Mouse (Mus musculus) left cerebral cortex, postnatal 36 days (tissue): ENCODE data around the gene Bub1b. TPM values are rescaled to one million over a fixed set of nuclear protein-coding genes. Genes with fewer than 3 reads are reported as not detected.
"Not testable (repeated sequence)": the region's sequence is repeated elsewhere in the genome, so short reads cannot be mapped to it uniquely, and the experiment has no call there.

Experiments used
- DNase-seq, 2 experiments: peaks; one replicate each; pipeline ENCODE4 v3.0.0; 2021 to 2022; ENCODE audit warnings: low spot score in 2 of 2, mixed read lengths in 1 of 2
- intact Hi-C: fragments of 180-260 bp; cut with DNase I; formaldehyde crosslinking; loops from one replicate; pipeline ENCODE4 v1.15.1; 2025
- total RNA-seq, 2 experiments: library from RNA; stranded (reverse); gene quantifications; 2 replicates each; pipeline ENCODE4 v1.2.3; 2021

Bub1b gene
- total RNA-seq, result 1 to 10 TPM in 1 of 2 experiments, under 1 TPM in 1; 0.42 to 2.3 TPM

DNA sequence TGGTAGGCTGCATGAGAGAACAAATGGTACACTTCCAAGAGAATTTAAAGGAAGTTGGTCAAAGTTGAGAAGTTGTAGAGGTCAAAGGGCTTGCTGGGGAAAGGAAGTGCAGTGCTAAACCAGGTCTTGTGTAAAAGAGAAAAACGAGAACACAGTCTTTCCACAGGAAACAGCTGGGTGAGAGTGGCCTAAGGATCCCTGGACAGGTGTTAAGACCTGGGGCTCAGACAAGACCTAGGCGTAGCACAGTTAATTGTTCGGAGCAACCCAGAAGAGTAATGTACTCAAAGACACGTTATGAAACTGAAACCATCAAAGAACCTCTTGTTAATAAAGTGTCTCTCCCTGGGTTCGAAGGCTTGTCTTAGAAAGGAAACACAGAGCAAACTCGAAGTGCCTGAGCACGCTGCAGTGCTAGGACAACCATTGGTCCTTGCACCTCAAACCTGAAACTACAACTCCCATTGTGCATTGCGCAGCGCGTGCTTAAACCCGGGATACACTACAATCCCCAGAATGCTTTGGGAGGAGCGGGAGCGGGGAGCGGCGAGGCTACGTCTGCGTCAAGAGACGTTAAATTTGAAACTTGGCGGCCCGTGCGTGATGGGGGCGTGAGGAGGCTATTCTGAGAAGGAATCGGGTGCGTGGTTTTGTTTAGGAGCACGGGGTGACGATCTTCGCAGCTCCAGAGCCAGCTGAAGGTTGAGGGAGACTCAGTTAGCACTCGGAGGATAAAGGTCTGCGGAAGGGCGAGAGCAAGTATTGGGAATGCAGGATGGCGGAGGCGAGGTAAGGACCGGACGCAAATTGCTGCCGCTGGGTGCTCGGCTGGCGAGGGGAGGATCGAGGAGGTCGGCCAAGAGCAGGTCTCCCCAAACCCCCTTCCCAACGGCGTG, at the start of gene Bub1b:
TSS of gene Bub1b (plus strand) at position 539 of the 896 bp plus-strand sequence.
- DNase-seq, result peak; percentile 83 to 86
- intact Hi-C loops, result loop anchor here (2.0 kb wide), 1 partner anchor 111 kb away; no protein-coding TSS in a partner anchor

DNA sequence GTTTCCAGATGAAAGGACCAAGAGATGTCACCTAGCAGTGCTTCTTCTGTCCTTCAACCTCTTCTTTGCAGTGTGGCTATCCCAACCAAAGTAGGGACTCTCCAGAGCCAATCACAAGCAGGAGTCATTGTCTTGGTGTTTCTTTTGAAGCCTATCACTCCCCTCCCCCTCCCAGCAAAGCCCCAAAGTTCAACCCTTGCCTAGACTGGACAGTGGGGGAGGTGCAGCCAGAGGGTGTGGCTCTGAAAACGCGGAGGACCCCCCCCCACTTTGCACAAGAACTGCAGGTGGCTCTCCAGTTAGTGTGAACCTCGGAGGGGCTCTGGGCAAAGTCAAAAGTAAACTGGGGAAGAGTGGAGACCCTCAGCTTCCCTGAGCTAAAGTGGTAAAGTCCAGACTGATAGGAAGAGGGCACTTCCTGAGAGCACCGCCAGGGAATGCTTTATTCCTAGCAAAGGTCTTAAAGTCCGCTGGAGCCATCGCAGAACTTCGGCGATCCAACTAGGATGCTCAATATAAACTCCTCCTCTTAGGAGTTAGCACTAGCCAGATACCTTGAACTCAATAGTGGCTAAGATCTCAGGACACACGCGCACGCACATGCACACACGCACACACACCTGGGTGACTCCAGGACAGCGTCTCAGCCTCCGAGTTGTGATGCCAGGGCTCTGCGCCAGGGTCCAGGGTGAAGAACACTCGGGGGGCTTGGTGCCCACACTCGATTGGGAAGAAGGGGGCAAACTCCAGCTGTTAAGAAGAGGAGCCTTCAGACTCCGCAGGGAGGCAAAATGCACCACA, 49.4 kb upstream of the Bub1b start:
- intact Hi-C loops, result loop anchor here (2.0 to 5.0 kb wide), 3 partner anchors 36 to 62 kb away; no protein-coding TSS in a partner anchor
- DNase-seq, result no peak

DNA sequence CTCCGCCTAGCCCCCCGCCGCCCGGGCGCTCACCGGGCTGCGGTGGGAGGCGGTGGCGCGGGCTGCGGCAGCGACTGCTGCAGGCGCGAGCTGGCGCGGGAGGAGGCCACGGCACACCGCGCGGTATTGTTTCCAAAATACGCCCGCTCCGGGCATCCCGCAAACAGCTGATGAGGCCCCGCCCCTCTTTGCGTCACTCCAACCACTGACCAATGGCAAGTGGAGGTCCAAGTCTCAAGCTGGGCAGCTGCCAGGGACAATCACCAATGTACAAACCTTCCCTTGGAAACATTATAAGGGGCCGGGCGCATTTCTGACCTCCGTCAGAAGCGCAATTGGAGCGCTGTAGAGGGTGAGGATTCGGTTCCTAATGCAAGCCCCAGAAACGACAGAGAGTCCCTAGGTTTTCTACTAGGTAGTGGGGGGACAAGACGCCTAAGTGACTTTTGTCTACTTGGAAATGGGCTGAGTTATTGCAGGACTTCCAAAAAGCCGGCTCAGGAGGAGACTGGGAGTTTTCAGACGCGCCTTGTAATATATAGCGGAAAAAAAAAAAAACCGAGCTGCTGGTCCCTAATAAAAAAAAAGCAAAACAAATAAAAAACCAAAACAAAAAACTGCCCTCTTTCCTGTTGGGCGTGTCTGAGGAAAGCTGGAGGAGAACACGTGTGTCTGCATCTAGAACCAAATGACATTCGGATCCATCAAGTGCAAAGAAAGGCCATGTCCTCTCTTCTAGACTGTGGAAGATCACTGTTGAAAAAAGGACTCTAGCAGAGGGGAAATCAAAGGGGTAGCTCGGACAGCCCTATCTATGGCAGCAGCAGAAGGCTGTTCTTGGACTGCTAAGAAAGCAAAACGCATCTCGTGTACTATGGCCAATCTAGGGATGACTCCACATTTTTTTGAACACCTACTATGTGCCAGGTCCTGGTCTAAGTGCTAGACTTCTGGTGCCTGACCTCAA, 48.2 kb upstream of the Bub1b start, which contains the start of gene Bmf:
TSS of gene Bmf (minus strand) at position 181 of the 967 bp plus-strand sequence.
- intact Hi-C loops, result loop anchor here (2.0 to 5.0 kb wide), 3 partner anchors 37 to 63 kb away; no protein-coding TSS in a partner anchor
- peak; percentile 86 to 92 for DNase-seq

DNA sequence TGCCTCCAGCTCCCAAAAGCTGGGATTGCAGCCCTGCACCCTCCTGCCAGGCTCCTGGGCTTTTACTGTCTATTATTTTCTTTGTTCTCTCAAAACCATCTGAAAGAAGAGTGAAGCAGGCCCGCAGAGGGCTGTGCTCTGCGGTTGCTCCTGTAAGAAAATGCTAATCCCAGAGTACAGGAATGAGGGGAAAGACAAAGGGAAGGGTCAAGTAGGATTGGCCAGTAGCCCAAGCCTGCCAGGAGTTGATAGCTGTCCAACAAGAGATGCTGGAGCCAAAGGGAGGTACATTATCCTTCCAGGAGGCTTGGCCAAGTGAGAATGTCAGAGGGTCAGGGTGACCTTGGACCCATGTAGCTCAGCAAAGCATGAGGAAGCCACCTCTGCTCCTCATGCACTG, 46.4 kb upstream of the Bub1b start:
- intact Hi-C loops, result no loop called here
- no peak for DNase-seq

DNA sequence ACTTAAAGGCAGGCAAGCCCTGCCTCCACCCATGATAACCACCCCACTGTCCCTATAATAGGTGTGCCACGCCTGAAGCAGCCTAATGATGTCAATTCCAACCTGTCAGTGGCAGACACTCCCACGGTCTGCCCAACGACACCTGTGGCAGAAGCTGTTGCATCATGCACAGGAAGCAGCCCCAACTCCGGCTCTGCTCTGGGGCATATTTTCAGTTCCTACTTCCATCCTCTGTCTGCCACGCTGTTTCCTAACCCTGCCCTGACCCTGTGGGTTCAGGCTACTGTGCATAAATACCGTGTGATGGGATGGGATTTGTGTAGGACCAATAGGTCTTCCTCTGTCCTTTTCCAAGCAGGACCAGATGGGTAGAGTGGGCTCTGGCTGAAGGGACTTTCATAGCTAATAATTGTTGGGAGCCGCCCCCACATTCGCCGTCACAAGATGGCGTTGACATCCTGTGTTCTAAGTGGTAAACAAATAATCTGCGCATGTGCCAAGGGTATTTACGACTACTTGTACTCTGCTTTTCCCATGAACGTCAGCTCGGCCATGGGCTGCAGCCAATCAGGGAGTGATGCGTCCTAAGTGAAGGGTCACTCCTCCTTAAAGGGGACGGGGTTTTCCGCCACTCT, 43.5 kb upstream of the Bub1b start:
- peak in 1 of 2 experiments; percentile 5 for DNase-seq
- intact Hi-C loops, result not testable (repeated sequence)

DNA sequence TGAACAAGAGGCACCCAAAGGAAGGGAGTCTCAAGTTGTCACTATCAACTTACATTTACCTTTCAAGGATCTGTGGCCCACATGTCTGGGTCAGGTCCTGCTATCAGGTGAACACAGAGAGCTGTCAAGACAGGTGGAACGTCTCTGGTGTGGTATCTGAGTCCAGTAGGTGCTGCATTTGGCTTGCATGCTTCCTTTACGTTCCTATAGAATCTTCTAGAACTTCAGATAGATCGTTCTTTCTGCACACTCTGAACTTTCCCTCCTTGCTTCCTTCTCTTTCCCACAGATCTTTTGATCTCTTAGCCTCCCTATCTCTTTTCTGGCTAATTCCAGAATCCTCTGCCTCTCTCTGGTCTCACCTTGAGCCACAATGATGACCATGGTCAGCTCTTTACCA, 39.6 kb upstream of the Bub1b start:
- no peak for DNase-seq
- intact Hi-C loops, result no loop called here

DNA sequence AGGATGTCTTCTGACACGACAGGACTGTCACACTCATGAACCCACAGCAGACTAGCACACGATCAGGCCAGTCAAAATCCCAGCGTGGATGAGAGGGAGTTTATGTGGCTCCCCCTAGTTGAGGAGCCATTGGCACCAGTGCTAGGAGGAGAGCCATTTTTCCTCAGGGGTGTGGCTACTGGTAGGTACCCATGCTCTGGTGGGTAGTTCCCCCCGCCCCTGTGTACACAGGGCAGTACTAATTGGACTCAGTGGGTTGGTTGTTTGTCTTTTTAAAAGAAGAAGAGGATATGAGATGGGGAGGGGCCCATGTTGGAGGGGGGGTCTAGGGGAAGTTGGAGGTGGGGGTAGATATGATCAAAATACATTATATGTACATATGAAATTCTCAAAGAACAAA, 36.0 kb upstream of the Bub1b start:
- intact Hi-C loops, result no loop called here
- no peak for DNase-seq

DNA sequence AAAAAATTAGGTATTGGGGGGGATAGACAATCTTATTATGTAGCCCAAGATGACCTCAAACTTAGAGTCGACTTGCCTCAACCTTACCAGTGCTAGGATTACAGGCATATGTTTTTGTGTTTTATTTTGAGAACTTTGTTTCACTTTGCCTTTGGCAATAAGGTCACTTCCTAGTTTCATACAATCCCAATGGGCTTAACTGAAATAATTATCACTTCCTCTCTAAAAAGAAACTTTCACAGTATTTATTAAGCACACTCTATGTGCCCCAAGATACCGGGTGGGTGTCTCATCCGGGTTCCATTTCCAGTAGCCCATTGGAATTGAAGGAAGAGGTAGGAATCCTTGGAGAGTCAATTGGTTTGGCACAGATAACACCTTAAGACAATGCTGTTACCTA, 35.6 kb upstream of the Bub1b start:
- no peak for DNase-seq
- intact Hi-C loops, result no loop called here

DNA sequence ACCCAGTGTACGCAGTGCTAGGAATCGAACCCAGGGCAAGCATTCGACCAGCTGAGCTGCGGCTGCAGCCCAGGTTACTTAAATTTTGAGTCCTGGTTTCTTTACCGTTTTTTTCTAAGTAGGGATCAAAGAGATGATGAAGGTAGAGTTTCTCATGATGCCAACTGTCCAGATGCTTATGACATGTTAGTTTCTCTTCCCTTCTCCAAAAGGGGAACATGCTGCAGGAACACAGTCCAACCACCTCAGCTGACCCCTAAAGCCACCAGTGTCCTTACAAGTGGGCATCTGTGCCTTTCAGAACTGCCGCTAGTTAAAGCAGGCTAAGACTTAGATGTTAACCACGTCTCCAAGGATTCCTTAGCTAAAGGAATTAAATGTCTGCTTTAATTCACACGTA, 30.8 kb upstream of the Bub1b start:
- intact Hi-C loops, result no loop called here
- DNase-seq, result no peak

DNA sequence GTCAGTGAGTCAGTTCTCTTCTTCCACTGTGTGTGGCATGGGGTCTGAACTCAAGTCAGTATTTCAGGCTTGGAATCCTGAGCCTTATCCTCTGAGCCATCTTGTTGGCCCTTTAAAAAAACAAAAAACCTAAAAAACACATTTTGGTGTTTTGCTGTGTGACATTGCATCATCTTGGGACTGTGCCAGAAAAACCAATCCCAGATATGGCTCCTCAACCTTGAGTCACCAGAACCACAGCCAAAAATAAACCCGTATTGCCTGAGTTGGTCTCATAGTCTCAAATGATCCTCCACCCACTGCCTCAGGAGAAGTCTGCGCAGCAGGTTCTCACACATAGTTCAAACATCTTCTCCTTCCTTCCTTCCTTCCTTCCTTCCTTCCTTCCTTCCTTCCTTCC, 27.1 kb upstream of the Bub1b start:
- intact Hi-C loops, result no loop called here
- no peak for DNase-seq

DNA sequence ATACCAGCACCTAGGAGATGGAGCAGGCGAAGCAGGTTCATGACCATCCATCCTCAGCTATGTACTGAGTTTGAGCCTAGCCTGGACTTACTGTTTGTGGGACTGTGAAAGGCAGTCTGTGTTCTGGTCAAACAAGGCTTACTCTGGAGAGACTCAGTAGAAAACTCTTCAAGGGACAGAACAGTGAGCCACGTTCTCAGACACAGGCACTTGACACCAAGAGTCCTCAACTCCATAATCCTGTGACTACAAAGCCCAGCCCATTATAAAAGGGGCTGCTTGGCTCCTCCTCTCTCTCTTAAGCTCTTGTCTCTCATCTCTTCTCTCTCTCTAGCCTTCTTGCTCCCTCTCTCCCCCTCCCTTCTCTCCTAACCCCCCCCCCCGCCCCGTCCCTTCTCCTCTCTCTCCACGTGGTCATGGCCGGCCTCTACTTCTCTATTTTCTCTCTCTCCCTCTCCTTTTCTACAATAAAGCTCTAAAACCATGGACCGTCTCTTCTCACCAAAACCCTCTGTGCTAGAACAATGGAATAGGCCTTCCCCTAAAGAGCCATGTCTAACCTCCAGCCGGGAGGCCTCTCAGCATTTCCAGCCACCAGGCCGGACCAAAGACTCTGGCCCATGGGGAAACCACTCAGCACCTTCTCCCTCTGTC, 25.7 kb upstream of the Bub1b start:
- intact Hi-C loops, result no loop called here
- DNase-seq, result no peak

DNA sequence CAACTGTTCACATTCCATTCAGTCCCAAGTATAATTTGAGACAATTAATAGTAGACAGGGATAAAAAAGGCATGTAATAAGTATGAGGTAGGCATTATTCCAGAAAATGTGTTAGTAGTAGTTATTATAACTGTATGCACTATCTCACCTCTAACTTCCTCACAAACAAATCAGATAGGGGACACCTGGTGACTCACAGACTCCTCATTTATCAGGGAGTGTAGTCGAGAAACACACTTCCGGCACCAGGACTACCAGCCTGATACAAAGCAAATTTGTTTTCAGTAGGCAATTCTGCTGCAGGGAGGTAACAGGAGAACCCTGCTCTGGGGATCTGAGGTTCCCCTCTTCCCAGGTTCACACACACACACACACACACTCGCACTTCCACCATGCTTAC, 24.9 kb upstream of the Bub1b start:
- no peak for DNase-seq
- intact Hi-C loops, result no loop called here

DNA sequence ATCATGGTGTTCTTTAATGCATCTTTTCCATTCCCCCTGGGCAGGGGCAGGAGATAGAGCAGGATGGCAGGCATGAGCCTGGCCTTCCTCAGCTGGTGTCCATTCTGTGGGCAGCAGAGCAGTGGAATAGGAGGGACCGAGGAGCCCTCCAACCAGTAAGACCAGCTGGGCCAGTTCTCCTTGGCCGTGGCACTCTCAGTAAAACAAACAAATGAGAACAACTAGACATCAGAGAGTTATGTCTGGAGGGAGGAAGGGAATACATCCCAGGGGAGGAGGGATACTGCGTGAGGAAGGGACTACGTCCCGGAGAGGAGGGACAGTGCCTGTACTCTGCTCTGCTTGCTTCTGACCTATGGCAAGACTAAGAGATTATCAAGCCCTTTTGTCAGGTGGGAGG, 12.0 kb upstream of the Bub1b start:
- intact Hi-C loops, result no loop called here
- no peak for DNase-seq

DNA sequence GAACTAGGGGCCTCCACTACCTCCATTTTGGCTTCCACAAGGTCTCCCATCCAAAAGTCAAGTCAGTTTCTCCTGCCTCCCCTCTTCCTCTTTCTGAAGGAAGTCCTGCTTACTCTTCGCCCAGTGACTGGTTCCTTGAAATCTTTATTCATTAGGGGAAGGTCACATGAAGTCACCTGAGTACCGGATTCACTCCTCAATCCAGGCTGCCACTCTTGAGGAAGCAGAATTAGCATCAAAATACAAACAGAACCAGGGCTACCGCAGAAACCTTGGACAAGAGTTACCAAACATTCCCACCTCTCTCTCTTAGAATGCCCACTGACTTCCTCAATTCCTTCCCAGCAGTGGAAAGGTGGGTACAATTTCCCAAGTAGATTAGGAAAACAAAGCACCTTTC, 10.3 kb upstream of the Bub1b start:
- intact Hi-C loops, result no loop called here
- DNase-seq, result no peak

DNA sequence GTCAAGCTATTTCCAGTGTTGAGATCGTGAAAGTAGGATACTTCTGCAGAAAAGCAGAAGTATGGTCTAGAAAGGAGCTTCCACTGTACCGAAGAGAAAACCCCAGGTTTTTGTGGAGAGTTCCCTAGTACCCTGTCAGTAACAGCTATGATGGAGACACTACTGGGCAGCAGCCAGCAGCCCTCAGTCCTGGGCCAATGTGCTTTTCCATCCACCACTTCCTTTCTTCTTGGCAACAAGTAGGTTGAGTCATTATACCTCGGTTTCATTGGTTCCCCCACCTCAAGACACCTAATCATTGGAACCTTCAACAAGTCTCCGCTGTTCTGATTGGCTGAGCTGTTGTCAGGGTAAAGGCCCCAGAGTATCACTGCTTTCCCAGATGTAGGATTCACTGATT, 6.9 kb upstream of the Bub1b start:
- DNase-seq, result no peak
- intact Hi-C loops, result no loop called here

DNA sequence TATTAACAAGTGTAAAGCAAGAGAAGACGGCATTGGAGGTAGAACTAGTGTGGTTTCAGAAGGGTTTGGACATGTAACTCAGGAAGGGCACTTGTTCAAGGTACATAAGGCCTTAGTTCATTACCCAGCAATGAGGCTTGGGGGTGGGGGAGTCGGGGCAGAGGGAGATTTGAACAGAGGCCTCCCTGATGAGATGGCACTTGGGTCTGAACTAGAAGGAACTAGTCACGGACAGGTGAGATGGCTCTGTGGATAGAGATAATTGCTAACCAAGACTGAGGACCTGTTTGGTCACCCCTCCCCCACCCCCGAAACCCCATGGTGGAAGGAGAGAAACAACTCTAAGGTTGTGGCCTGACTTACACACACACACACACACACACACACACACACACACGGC, 1.1 kb downstream of the Bub1b start:
- intact Hi-C loops, result loop anchor here (2.0 kb wide), 1 partner anchor 112 kb away; no protein-coding TSS in a partner anchor
- no peak for DNase-seq

DNA sequence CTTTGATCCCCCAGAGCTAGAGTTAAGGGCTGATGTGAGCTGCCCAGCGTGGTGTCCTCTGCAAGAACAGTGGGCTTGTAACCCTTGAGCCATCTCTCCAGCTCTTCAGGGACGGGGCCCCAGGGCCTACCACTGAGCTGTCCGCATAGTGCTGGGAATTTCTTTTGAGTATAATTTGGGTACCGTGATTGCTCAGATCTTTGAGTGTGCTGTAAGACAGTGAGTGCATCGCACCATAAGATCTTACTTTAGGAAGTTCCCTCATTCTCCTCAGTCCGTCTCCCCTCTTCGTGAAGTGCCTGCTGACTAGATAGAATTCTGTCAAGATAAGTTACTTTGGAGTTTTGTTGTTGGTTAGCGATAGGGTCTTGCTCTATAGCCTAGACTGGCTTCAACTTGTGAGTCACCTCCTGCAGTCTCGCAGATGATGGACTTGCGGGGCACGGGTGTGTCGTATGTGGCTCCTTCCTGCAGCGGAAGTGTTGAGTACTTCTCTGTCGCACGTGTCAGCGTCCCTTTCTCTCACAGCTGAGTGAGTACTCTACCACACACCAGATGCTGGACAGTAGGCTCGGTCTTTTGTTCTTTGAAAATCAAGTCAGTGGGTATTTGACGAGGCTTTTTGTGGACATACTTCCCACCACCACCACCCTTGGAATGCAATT, 3.7 kb downstream of the Bub1b start:
- intact Hi-C loops, result no loop called here
- DNase-seq, result no peak

DNA sequence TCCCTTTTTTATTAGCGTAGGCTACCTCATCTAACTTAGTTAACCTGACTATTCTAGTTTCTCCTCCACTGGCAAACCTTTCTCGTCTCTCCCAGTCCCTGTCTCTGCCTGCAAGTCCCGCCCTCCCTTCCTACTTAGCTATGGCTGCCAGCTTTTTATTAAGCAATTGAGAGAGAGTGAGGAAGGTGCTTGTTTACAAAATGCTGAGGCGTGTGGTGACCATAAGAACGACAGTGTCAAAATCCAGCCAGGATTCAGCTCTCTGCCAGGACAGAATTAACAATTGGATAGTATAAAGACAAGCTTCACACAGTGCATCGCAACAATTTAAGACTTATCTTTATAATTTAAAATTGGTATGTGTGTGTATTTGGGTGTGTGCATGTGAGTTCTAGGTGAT, 6.1 kb downstream of the Bub1b start:
- DNase-seq, result no peak
- intact Hi-C loops, result no loop called here
